Mouse (Mus musculus) 416B (cell line): ENCODE measurements around the gene Dzip1.

Source experiments
- DNase-seq: peaks from one replicate; pipeline ENCODE4 v3.0.0; 2011; ENCODE audit warnings: low read depth

Gene Dzip1

GRCm38 (mm10) chr14:118924673-118925615 is at the start of gene Dzip1:
TSS of gene Dzip1 (minus strand) at chr14:118925460.
- DNase-seq: no peak

DNA sequence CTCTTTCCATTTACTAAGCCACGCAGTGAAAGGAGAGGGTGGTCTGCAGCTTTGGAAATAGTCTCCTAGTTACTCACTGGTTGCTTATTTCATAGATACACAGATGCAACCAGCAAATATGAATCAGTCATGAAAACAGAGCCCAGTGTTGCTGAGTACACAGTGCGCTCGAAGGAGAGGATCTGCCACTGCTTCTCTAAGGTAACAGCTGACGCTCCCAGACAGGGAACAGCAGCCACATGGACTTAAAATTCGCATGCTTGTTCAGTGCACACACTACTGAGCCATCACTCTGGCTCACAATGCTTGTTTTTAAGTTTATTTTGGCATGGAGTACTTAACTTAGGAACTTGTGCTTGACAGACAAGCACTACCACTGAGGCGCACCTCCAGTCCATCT is 47.0 kb upstream of the Dzip1 start:
- DNase-seq: no peak

GRCm38 (mm10) chr14:118967646-118968045 is 42.4 kb upstream of the Dzip1 start:
- no peak for DNase-seq

- DNase-seq: no peak
These were observed 40.2 kb upstream of the Dzip1 start for GRCm38 (mm10) chr14:118965356-118966000.

DNA sequence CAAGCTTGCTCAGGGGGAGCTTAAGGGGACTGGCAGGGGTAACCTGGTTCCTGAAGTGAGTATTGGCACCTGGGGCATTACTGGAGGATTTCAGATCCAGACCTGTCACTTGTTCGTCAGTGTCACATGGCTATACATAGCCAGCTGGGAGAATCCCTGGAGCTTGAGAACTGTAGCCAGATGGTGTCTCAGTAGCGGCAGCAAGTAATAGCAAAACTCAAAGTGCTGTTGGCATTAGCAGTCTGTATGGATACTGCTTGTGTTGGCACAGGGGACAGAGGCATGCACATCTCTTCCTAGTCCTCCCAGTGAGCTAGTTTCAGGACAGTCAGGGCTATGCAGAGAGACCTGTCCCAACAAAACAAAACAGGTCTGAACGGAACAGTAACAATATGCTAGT is 32.8 kb upstream of the Dzip1 start:
- no peak for DNase-seq

GRCm38 (mm10) chr14:118951912-118952583 is 26.8 kb upstream of the Dzip1 start:
- no peak for DNase-seq

DNA sequence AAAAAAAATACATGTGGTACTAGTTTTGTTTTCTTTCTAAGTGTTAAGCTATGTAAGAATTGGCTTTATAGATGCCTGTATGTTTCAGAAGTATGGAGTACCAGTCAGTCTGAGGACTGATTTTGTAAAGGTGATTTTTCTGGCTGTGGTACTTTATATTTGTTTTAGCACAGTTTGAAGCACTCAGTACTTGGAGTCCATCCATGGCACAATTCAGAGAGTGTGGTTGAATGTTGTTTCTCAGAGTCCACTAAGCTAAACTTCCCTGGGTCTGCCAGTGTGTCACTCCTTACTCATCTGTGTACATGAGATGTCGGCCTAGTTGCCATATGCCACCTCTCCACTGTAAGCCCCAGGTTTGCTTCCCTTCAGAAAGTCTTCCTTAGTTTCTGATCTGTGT is 23.6 kb upstream of the Dzip1 start:
- no peak for DNase-seq

GRCm38 (mm10) chr14:118944702-118945101 is 19.4 kb upstream of the Dzip1 start:
- peak; percentile 46 for DNase-seq

- peak; percentile 55 for DNase-seq
These were observed 16.8 kb upstream of the Dzip1 start for GRCm38 (mm10) chr14:118942076-118942475.

GRCm38 (mm10) chr14:118940796-118941495 is 15.7 kb upstream of the Dzip1 start:
- no peak for DNase-seq

GRCm38 (mm10) chr14:118938551-118938950 is 13.3 kb upstream of the Dzip1 start:
- DNase-seq: no peak

- peak; percentile 98 for DNase-seq
These were observed 12.6 kb upstream of the Dzip1 start, which contains the start of gene Dnajc3 for GRCm38 (mm10) chr14:118937533-118938492. TSS of gene Dnajc3 (plus strand) at chr14:118937976.

DNA sequence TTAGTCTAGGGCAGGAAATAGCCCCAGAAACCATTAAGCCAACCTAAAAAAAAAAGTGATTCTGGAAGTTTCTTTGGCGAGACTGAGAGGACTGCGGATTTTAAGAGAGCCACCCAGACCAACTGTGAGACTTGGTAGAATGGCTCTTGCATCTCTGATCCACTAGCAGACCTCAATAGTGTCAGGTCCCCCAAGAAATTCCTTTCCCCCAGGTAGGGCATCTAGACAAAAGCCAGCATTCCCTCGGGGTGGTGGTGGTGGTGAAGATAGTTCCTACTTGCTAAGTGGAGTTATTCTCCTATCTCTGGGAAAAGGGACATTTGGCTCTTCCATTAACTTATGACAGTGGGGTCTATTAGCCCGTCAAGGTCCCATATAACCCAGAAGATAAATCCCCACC is 11.7 kb upstream of the Dzip1 start:
- no peak for DNase-seq

DNA sequence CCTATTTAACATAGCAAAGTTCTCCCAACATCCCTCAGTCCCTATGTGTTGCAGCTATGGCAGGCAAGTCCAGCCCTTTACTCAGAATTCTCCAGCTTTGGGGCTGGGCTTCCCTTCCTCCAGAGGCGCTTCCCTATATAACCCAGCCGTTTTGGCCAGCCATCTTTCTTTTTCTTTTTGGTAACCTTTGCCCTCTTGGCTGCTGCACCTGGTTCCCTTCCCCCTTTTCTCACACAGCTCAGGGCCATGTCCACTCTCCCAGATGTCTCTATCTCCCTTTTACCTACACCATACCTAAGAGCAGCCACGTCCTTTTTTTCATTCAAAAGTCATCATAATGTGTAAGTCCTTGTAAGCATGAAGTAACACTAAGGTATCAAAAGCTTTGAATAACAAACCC is 11.0 kb upstream of the Dzip1 start:
- no peak for DNase-seq

- DNase-seq: no peak
These were observed 9.4 kb upstream of the Dzip1 start for GRCm38 (mm10) chr14:118934686-118935085.

DNA sequence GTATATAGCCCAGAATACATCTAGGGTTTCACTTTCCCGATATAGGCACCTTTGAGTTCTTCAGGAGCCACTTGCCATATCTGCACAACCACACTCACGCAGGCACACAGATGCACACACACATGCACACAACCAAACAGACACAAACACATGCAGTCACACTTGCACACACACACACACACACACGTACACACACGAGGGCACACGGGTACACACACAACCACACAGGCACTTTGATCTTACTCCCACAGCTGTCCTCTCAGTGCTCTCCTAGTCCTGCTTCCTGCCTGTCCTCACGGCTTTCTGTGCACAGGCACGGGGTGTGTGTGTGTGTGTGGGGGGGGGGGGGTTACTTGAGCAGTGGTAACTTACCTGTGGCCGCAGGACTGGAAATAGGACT is 7.7 kb upstream of the Dzip1 start:
- no peak for DNase-seq

DNA sequence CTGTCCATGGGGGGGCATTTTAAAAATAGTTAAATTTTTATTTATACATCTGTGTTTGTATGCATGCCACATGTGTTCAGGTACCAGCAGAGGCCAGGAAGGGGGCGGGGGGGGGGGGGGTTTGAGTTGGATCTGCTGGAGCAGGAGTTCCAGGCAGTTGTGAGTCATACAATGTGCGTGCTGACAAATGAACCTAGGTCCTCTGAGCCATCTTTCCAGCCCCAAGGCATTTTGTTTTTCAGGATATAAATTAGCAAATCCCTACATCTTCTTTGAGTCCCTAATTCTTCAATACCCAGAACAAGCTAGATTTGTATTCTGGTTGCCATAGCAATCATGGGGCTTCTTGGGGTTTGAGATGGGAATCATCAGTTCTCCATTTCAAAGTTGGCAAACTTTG is 5.9 kb upstream of the Dzip1 start:
- DNase-seq: no peak

DNA sequence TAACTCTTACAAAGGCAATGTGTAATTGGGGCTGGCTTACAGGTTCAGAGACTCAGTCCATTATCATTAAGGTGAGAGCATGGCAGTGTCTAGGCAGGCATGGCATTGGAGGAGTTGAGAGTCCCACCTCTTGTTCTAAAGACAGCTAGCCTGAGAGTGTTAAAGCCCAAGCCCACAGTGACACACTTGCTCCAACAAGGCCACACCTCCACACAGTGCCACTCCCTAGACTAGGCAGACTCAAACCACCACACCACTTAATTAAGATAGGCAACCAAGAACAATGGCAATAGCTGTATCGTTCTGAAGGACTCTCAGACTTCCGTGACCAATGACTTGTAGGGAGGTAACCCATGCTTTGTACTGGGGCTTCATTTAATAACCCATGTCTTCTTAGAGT is 5.5 kb upstream of the Dzip1 start:
- DNase-seq: no peak

DNA sequence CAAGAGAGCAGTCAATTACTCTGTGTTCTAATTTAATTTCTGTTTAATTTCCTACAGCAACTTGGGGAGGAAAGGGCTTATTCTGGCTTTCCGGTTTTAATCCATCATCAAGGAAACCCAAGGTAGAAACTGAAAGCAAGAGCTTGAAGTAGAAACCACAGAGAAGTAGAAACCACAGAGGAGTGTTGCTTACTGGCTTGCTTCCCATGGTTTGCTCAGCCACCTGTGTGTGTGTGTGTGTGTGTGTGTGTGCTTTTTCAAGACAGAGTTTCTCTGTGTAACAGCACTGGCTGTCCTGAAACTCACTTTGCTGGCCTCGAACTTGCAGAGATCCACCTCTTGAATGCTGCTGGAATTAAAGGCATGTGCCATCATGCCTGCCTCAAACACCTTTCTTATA is 4.5 kb upstream of the Dzip1 start:
- DNase-seq: peak; percentile 89

DNA sequence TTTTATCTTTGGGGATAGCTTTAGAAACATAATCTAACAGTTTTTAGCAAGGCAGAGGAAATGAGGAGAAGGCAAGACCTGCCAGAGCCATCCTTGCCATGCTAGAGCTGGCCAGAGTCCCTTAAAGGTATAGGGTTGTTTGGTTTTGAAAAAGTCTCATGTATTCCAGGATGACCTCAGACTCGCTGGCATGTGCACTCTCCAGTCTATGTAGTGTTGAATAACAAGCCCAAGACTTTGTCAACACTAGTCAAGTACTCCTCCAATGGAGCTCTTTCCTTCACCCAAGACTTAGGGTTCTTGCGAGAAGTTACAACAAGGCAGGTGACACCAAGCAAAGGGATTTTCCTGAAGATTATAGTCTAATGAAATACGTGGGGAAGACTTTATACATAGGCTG is 3.3 kb upstream of the Dzip1 start:
- no peak for DNase-seq

DNA sequence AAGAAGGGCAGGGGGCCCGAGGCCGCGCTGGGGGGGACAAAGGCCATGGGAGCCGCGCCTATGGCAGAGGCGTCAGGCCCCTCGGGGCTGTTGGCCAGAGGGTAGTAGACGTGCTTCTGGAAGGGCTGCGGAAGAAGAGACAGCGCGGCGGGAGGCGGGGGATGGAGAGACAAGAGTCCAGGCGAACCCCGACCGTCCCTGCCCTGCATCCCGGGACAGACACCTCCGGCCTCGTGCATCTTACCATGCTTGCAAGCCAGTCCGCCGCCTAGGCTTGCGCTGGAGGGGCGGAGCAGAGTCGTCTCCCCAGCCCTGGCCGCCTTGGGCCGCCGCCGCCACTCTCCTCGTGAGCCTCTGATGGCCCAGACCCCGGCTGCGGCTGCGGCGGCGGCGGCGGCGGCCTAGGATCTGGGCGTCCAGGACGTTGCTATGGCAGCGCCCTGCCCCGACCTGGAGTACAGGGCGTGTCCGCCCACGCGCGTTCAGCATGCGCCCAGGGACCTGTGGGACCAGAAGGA is 2.5 kb downstream of the Dzip1 start:
- no peak for DNase-seq
